Mouse (Mus musculus) urinary bladder, postnatal 10 days (tissue): ENCODE results near the gene Cacng8.
A peak's percentile ranks its signal among the peaks of the same experiment; 100 is the strongest.

ENCODE experiments used
- DNase-seq: peaks from one replicate; pipeline ENCODE4 v3.0.0; 2022; ENCODE audit warnings: low spot score

The Cacng8 gene

GRCm38 (mm10) chr7:3432066-3432465, 41.6 kb downstream of the Cacng8 start:
- DNase-seq, result no peak

- DNase-seq, result no peak
These were observed 47.5 kb downstream of the Cacng8 start for GRCm38 (mm10) chr7:3437941-3438340.

GRCm38 (mm10) chr7:3439984-3440383, 49.5 kb downstream of the Cacng8 start:
- DNase-seq, result no peak

DNA sequence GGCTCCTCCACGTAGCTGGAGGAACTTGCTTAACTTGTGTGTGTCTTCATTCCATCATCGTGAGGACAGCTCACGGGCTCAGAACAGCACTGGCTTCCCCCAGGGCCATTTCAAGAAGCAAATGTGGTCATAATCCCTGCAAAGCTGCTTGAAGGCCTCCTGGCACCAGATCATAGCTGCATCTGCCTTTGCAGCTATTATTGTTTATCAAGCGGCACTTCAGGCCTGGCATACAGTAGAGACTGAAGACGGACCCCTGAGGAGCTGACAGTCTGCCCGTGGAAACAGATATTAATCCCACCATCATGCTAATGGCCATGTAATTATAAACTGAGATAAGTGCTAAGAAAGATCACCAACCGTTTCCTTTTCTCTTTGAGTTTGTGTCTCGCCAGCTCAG, 50.0 kb downstream of the Cacng8 start:
- DNase-seq, result no peak

- DNase-seq, result no peak
These were observed 52.1 kb downstream of the Cacng8 start for GRCm38 (mm10) chr7:3442476-3443062.

GRCm38 (mm10) chr7:3444678-3445077, 54.2 kb downstream of the Cacng8 start:
- DNase-seq, result no peak

GRCm38 (mm10) chr7:3446584-3446983, 56.1 kb downstream of the Cacng8 start:
- DNase-seq, result no peak

GRCm38 (mm10) chr7:3447026-3447425, 56.5 kb downstream of the Cacng8 start:
- no peak for DNase-seq

DNA sequence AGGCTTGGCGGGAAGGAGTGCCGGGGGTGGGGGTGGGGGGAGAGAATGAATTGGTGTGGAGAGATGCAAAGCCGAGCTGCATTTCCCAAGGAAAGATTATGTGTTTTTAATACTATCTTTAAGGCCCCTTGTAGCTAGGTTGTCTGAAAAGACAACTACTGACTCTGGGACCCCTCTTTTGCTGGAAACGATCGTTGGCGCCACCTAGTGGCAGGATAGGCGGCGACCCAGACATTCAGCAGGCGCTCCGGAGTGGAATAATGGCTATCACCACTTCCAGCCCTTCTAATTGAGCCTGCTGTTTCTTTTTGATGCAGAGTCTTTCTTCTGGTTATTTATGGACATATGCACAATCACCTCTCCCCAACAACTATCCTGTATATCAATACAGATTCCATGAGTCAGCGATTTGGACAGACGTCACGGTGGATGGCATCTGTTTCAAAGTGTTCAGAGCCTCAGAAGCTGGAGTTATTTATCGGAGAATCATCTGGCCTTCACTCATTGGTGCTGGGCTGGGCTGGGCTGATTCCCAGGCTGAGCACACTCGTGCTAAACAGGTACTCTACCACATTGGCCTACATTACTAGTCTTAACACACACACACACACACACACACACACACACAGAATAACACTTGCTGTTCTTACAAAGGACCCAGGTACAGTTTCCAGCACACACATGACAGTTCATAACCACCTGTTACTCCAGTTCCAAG, 58.4 kb downstream of the Cacng8 start:
- peak; percentile 22 for DNase-seq

- no peak for DNase-seq
These were observed 60.2 kb downstream of the Cacng8 start for GRCm38 (mm10) chr7:3450671-3451070.

- DNase-seq, result no peak
These were observed 60.7 kb downstream of the Cacng8 start for GRCm38 (mm10) chr7:3451161-3451560.

GRCm38 (mm10) chr7:3452821-3453485, 62.5 kb downstream of the Cacng8 start:
- no peak for DNase-seq

DNA sequence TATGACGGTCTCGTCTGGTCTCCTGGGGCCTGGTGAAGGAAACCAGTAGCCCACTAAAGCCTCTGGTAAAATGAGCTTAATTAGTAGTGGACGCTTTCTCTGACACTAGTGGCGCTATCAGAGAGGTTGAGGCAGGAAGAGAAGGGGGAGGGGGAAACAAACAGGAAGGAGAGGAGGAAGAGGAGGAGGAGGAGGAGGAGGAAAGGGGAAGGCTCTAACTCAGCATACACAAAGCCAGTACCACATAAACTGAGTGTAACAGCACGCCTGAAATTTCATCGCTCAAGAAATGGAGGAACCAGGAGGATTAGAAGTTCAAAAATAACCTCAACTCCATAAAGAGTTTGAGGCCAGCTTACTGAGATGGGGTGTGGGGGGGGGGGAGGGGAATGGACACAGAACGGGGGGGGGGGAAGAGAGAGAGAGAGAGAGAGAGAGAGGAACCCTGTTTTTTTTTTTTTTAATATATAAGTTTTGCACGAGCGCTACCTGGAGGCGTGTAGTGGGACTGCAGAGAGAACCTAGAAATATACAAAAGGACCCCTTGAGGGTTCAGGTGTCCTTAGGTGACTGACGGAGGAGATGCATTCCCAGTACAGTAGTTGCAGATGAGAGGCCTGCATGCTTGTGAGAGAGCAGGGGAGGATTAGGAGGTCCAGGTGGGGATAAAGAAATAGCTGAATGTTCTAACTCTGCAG, 63.2 kb downstream of the Cacng8 start:
- DNase-seq, result no peak

DNA sequence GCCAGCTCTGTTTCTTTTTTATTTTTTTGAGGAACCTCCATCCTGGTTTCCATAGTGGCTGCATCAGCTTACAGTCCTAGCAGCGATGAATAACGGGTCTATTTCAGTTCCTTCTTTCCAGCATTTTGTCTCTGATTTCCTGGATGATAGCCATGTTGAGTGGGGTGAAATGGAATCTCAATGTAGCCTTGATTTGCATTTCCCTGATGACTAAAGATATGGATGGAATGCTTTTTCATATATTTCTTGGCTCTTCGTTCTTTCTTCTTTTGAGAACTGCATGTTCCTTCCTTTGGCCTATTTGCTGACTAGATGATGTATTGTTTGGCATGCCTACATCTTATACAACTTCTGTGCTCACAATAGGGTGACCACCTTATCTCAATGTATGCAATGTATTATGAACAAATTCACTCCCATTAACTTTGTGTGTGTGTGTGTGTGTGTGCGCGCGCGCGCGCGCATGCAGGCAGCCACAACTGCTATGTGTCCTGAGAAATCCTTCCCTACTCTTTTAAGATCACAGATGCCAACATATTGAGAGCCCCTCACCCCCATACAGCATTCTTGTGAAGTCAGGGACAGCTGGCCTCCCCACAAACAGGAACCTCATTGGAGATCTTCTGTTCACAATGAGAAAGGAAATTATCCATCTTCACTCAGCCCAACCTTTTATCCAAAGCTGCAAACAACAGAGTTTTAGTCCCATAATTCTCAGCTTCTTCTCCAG, 66.8 kb downstream of the Cacng8 start:
- no peak for DNase-seq

- DNase-seq, result no peak
These were observed 67.3 kb downstream of the Cacng8 start for GRCm38 (mm10) chr7:3457841-3458217.

DNA sequence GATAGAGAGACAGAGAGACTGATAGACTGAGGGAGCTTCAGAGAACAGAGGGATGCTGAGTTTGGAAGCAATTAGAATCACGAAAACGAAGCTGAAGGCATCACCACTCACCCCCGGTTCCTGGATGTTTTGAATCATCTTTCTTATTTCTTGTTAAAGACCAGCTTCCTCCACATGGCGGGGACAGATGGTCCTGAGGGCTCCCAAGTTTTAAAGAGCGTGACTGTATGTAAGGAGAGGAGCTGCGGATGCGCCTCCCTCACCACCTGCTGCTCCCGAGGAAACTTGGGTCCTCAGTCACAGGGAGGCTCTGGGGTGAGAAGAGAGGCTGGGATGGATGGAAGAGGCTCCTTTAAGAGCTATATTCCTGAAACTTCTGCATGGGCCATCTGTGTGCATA, 69.8 kb downstream of the Cacng8 start:
- no peak for DNase-seq

DNA sequence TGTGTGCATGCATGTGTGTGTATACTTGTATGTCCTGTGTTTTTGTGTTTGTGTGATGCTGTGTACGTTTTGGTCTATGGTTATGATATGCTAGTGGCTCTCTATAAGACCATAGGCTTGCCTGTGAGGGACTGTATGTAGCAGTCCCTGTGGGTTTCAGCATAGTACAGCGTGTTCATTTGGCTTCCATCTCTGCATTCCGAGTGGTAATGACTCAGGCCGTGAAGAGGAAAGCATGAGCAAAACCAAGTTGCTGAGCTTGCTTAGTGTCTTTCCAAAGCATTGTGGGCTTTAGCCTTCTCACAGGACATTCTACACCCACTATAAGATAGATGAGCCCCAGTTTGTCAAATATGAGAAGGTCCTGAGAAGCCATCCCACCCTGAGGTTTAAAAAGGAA, 72.8 kb downstream of the Cacng8 start:
- no peak for DNase-seq
